Mouse (Mus musculus) spleen, adult 2 months (tissue): ENCODE data around the gene Mfap1a.

Source experiments
- CTCF ChIP-seq: fragments of 200-500 bp; IDR thresholded peaks from 2 replicates; pipeline ENCODE4 v1.5.1; 2011; ENCODE audit warnings: mild to moderate bottlenecking, inconsistent platforms; ENCODE audit not compliant: insufficient read depth, insufficient read length, insufficient replicate concordance; ENCODE audit errors: extremely low read depth
- POLR2A ChIP-seq: fragments of 200-500 bp; IDR thresholded peaks from 2 replicates; pipeline ENCODE4 v1.6.1; 2011; ENCODE audit warnings: low read depth, low read length, inconsistent platforms

- TF ChIP-seq CTCF (no peak), POLR2A (no peak)
Observed at GRCm38 (mm10) chr2:121460071-121460470, 46.4 kb downstream of the Mfap1a start.
